Mouse (Mus musculus) embryonic facial prominence, embryonic 11.5 days (tissue): ENCODE measurements around the gene Sec24d. TPM values are rescaled to one million over a fixed set of nuclear protein-coding genes. Genes with fewer than 3 reads are reported as not detected.
A peak's percentile ranks its signal among the peaks of the same experiment; 100 is the strongest.

Experiments used
- ATAC-seq: fragments of 200-750 bp; cut with Nextera tagmentation; replicated peaks from 2 replicates; pipeline ENCODE4 v1.8.0; 2017; ENCODE audit warnings: low read depth; ENCODE audit not compliant: insufficient number of reproducible peaks, low FRiP score, low TSS enrichment
- DNase-seq: peaks from one replicate; pipeline ENCODE4 v3.0.0-alpha.2; 2015; ENCODE audit warnings: low spot score
- H3K27ac ChIP-seq: fragments of 300-500 bp; sonication (generic); replicated peaks from 2 replicates; pipeline ENCODE4 v1.5.1; 2014; ENCODE audit warnings: mild to moderate bottlenecking, low read depth, low read length, control low read depth
- H3K27me3 ChIP-seq: fragments of 300-500 bp; sonication (generic); 2 replicates; pipeline ENCODE4 v1.6.1; 2014; ENCODE audit warnings: mild to moderate bottlenecking, low read length, moderate library complexity, mixed read lengths; ENCODE audit not compliant: control insufficient read depth, insufficient read depth
- H3K36me3 ChIP-seq: fragments of 300-500 bp; sonication (generic); replicated peaks from 2 replicates; pipeline ENCODE4 v1.6.1; 2014; ENCODE audit warnings: low read depth, mild to moderate bottlenecking, low read length, moderate library complexity, mixed read lengths; ENCODE audit not compliant: control insufficient read depth, insufficient read depth
- H3K4me1 ChIP-seq: fragments of 300-500 bp; sonication (generic); 2 replicates; pipeline ENCODE4 v1.6.1; 2014; ENCODE audit warnings: low read length, mixed read lengths; ENCODE audit not compliant: control insufficient read depth, insufficient read depth
- H3K4me2 ChIP-seq: fragments of 300-500 bp; sonication (generic); 2 replicates; pipeline ENCODE4 v1.6.1; 2014; ENCODE audit warnings: low read depth, mild to moderate bottlenecking, control low read depth, low read length, moderate library complexity
- H3K4me3 ChIP-seq: fragments of 300-500 bp; sonication (generic); 2 replicates; pipeline ENCODE4 v1.5.1; 2014; ENCODE audit warnings: low read depth, low read length, control low read depth
- H3K9ac ChIP-seq: fragments of 300-500 bp; sonication (generic); replicated peaks from 2 replicates; pipeline ENCODE4 v1.6.1; 2014; ENCODE audit warnings: mild to moderate bottlenecking, control low read depth, low read length
- H3K9me3 ChIP-seq: fragments of 300-500 bp; sonication (generic); replicated peaks from 2 replicates; pipeline ENCODE4 v1.6.1; 2016; ENCODE audit warnings: mild to moderate bottlenecking, low read length, inconsistent platforms, mixed read lengths; ENCODE audit not compliant: control insufficient read depth
- WGBS: fragments of 180-500 bp; shearing (Covaris S2); extraction: QIAGEN DNeasy Blood & Tissue Kit; methylation state at CpG from one replicate; pipeline ENCODE4 v1.1.7; 2014; 5-methylcytosine and 5-hydroxymethylcytosine counted together
- polyA plus RNA-seq: library from polyadenylated mRNA; unstranded; fragments of >200 nt; fragmentation: Nextera tagmentation; extraction: Ambion mirVana; gene quantifications from 2 replicates; pipeline ENCODE4 v1.2.1, GENCODE M21; 2014

Sec24d gene
- polyA plus RNA-seq, 1 experiment from 2014 or later: 38.3 TPM

DNA sequence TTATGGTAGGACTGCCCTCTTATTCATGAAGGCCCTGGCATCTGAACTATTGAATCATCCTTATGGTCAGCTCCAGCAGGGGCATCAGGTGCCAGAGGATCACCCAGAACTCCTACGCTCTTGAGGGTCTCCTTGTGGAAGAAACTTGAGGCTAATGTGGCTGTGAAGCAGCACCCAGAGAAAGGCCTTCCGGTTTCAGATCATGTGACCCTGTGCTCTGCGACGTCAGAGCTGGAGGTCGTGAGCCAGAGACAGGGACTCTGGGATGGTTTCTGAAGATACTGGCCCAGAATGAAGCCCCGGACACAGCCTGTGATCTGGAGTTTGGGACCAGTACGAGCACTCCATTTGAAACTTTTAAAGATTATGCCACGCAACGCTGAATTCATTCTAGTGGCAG is 53.1 kb downstream of the Sec24d start:
- H3K4me2 ChIP-seq: no peak overlapping the region
- H3K4me1 ChIP-seq: no peaks in the 10 kb centered on the region
- no peaks in the 10 kb centered on the region for H3K9me3 ChIP-seq
- ATAC-seq (no peak), DNase-seq (no peak)
- H3K27ac ChIP-seq: no peak overlapping the region
- H3K36me3 ChIP-seq: no peaks in the 10 kb centered on the region
- no peak overlapping the region for H3K4me3 ChIP-seq
- H3K27me3 ChIP-seq: no peaks in the 10 kb centered on the region
- 78% methylated on average over 9 of the region's 9 CpGs for WGBS
- H3K9ac ChIP-seq: no peak overlapping the region

- Histone ChIP-seq H3K9me3 (no peaks in the 10 kb centered on the region), H3K4me1 (no peaks in the 10 kb centered on the region), H3K9ac (no peak overlapping the region), H3K4me3 (no peak overlapping the region), H3K36me3 (no peaks in the 10 kb centered on the region), H3K27ac (no peak overlapping the region), H3K27me3 (no peaks in the 10 kb centered on the region), H3K4me2 (no peak overlapping the region)
- DNase-seq (no peak), ATAC-seq (0 out of 2 replicates have a peak, but pooled peaks have one; percentile 68)
- 86% methylated on average over 6 of the region's 6 CpGs for WGBS
Measured at GRCm38 (mm10) chr3:123321612-123322011, 54.4 kb downstream of the Sec24d start.

- Histone ChIP-seq H3K9me3 (no peaks in the 10 kb centered on the region), H3K9ac (no peak overlapping the region), H3K4me2 (no peak overlapping the region), H3K4me3 (no peak overlapping the region), H3K36me3 (no peaks in the 10 kb centered on the region), H3K4me1 (no peaks in the 10 kb centered on the region), H3K27ac (no peak overlapping the region), H3K27me3 (no peaks in the 10 kb centered on the region)
- WGBS: 32% methylated on average over 1 of the region's 1 CpGs
- 0 out of 2 replicates have a peak, but pooled peaks have one; percentile 45 for ATAC-seq
- peak; percentile 82 for DNase-seq
Measured at GRCm38 (mm10) chr3:123322147-123322546, 54.9 kb downstream of the Sec24d start.

DNA sequence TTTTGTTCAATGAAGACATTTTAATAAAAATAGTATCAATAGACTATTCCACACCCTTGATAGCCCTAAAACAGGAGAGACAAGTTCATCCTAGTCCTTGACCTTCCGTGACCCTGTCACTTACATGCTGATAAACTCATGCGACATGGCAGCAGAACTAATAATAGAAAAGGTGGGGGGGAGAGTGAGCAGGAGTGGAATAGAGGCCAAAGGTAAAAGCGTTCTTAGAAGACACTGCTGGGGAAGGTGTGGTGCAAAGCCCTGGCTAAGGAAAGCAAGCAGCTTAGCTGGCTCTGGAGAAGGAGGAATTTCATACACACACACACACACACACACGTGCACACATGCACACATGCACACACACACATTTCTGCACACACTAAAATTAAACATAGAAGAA is 57.1 kb downstream of the Sec24d start:
- H3K36me3 ChIP-seq: no peaks in the 10 kb centered on the region
- no peaks in the 10 kb centered on the region for H3K27me3 ChIP-seq
- ATAC-seq (no peak), DNase-seq (no peak)
- H3K9me3 ChIP-seq: no peaks in the 10 kb centered on the region
- no peak overlapping the region for H3K4me2 ChIP-seq
- no peak overlapping the region for H3K9ac ChIP-seq
- WGBS: 68% methylated on average over 4 of the region's 4 CpGs
- no peaks in the 10 kb centered on the region for H3K4me1 ChIP-seq
- no peak overlapping the region for H3K4me3 ChIP-seq
- no peak overlapping the region for H3K27ac ChIP-seq

DNA sequence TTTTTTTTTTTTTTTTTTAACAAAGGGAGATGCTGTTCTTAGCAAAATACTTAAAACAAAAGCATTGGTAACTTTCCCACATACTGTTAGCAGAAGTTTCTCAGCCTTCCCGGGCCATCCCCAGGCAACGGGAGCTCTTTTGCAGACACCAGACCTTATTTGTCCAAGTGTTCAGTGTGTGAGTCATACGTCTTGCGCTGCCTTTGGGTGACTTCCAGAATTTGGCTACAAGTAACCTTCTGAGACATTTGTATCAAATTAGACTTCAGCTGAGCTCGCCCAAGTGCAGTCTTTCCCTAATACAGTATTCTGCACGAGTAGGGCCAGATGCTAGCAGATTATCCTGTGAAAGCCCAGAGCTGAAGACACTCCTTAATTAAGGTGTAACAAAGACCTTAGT is 62.0 kb downstream of the Sec24d start:
- WGBS: 65% methylated on average over 6 of the region's 6 CpGs
- Histone ChIP-seq H3K9me3 (no peaks in the 10 kb centered on the region), H3K27ac (no peak overlapping the region), H3K36me3 (no peaks in the 10 kb centered on the region), H3K9ac (no peak overlapping the region), H3K27me3 (no peaks in the 10 kb centered on the region), H3K4me2 (no peak overlapping the region), H3K4me3 (no peak overlapping the region), H3K4me1 (no peaks in the 10 kb centered on the region)
- ATAC-seq (no peak), DNase-seq (no peak)

- no peak overlapping the region for H3K4me3 ChIP-seq
- no peaks in the 10 kb centered on the region for H3K4me1 ChIP-seq
- ATAC-seq (no peak), DNase-seq (no peak)
- no peaks in the 10 kb centered on the region for H3K36me3 ChIP-seq
- H3K9ac ChIP-seq: no peak overlapping the region
- H3K9me3 ChIP-seq: no peaks in the 10 kb centered on the region
- H3K27me3 ChIP-seq: no peaks in the 10 kb centered on the region
- WGBS: 84% methylated on average over 4 of the region's 4 CpGs
- H3K4me2 ChIP-seq: no peak overlapping the region
- H3K27ac ChIP-seq: no peak overlapping the region
Measured at GRCm38 (mm10) chr3:123330221-123330620, 63.0 kb downstream of the Sec24d start.

- H3K9me3 ChIP-seq: no peaks in the 10 kb centered on the region
- no peaks in the 10 kb centered on the region for H3K36me3 ChIP-seq
- no peak for ATAC-seq
- H3K27ac ChIP-seq: no peak overlapping the region
- WGBS: 89% methylated on average over 2 of the region's 2 CpGs
- H3K4me2 ChIP-seq: no peak overlapping the region
- H3K4me3 ChIP-seq: no peak overlapping the region
- no peak overlapping the region for H3K9ac ChIP-seq
- no peaks in the 10 kb centered on the region for H3K4me1 ChIP-seq
- no peaks in the 10 kb centered on the region for H3K27me3 ChIP-seq
- DNase-seq: no peak
Measured at GRCm38 (mm10) chr3:123332330-123333054, 65.2 kb downstream of the Sec24d start.

GRCm38 (mm10) chr3:123333055-123333424 is 65.8 kb downstream of the Sec24d start:
- no peaks in the 10 kb centered on the region for H3K36me3 ChIP-seq
- H3K9me3 ChIP-seq: no peaks in the 10 kb centered on the region
- no peaks in the 10 kb centered on the region for H3K27me3 ChIP-seq
- H3K4me1 ChIP-seq: no peaks in the 10 kb centered on the region
- H3K4me3 ChIP-seq: no peak overlapping the region
- DNase-seq (no peak), ATAC-seq (no peak)
- H3K4me2 ChIP-seq: no peak overlapping the region
- H3K9ac ChIP-seq: no peak overlapping the region
- H3K27ac ChIP-seq: no peak overlapping the region
- WGBS: 34% methylated on average over 4 of the region's 4 CpGs
